Mouse (Mus musculus) liver, adult 2 months (tissue): ENCODE results near the gene Pten. TPM values are rescaled to one million over a fixed set of nuclear protein-coding genes. Genes with fewer than 3 reads are reported as not detected.

ENCODE experiments used
- DNase-seq: peaks from one replicate; pipeline ENCODE4 v3.0.0-alpha.2; 2011; ENCODE audit warnings: low read depth, low spot score; ENCODE audit errors: extremely low read depth
- H3K27ac ChIP-seq: fragments of 200-500 bp; replicated peaks from 2 replicates; pipeline ENCODE4 v1.5.1; 2012; ENCODE audit warnings: low read depth, mild to moderate bottlenecking, control low read depth, inconsistent platforms, low read length; ENCODE audit not compliant: insufficient read depth
- H3K27me3 ChIP-seq: fragments of 200-500 bp; 2 replicates; pipeline ENCODE4 v1.6.1; 2012; ENCODE audit warnings: mild to moderate bottlenecking, moderate library complexity, low read length, inconsistent platforms; ENCODE audit not compliant: control insufficient read depth, insufficient read depth
- H3K36me3 ChIP-seq: fragments of 200-500 bp; 2 replicates; pipeline ENCODE4 v1.6.1; 2012; ENCODE audit warnings: low read length, inconsistent platforms; ENCODE audit not compliant: control insufficient read depth, insufficient read depth
- H3K4me1 ChIP-seq: fragments of 200-500 bp; 2 replicates; pipeline ENCODE4 v1.6.1; 2011; ENCODE audit warnings: low read length; ENCODE audit not compliant: control insufficient read depth, insufficient read depth
- H3K4me3 ChIP-seq: fragments of 200-500 bp; 2 replicates; pipeline ENCODE4 v1.5.1; 2011; ENCODE audit warnings: low read depth, mild to moderate bottlenecking, control low read depth, low read length, moderate library complexity; ENCODE audit not compliant: insufficient read depth
- H3K79me2 ChIP-seq: fragments of 200-500 bp; 2 replicates; pipeline ENCODE4 v1.6.1; 2012; ENCODE audit warnings: inconsistent platforms, mild to moderate bottlenecking, low read length, moderate library complexity; ENCODE audit not compliant: control insufficient read depth, insufficient read depth
- H3K9ac ChIP-seq: fragments of 200-500 bp; 2 replicates; pipeline ENCODE4 v1.6.1; 2012; ENCODE audit warnings: low read depth, mild to moderate bottlenecking, control low read depth, inconsistent platforms, low read length
- CTCF ChIP-seq: fragments of 200-500 bp; IDR thresholded peaks from 2 replicates; pipeline ENCODE4 v1.5.1; 2011; ENCODE audit warnings: low read depth, low read length, control low read depth
- POLR2A ChIP-seq: fragments of 200-500 bp; IDR thresholded peaks from 2 replicates; pipeline ENCODE4 v1.6.1; 2011; ENCODE audit warnings: low read length, control low read depth; ENCODE audit not compliant: insufficient read depth; ENCODE audit errors: extremely low read depth
- WGBS: fragments of 180-500 bp; shearing (Covaris S2); methylation state at CpG from one replicate; pipeline ENCODE4 v1.1.7; 2018; 5-methylcytosine and 5-hydroxymethylcytosine counted together
- polyA plus RNA-seq: library from polyadenylated mRNA; depleted of rRNA; stranded (reverse); fragments of >200 nt; gene quantifications from 2 replicates; pipeline ENCODE4 v1.2.3, GENCODE M21; 2012
- total RNA-seq: library from RNA; depleted of rRNA; stranded (reverse); fragments of >200 nt; gene quantifications from 2 replicates; pipeline ENCODE4 v1.2.3, GENCODE M21; 2014

Pten gene
- total and polyA plus RNA-seq, 2 experiments = 12.9 to 78.4 TPM

- Histone ChIP-seq H3K9ac (no peak overlapping the region), H3K27ac (no peak overlapping the region), H3K79me2 (no peaks in the 10 kb centered on the region), H3K36me3 (no peaks in the 10 kb centered on the region), H3K4me3 (no peak overlapping the region), H3K27me3 (no peaks in the 10 kb centered on the region), H3K4me1 (peaks cover 1% of the 10 kb centered on the region; the same call in 1 of the 2 replicates)
- WGBS = 91% methylated on average over 6 of the region's 6 CpGs
- TF ChIP-seq POLR2A (no peak), CTCF (no peak)
- DNase-seq = no peak
Observed at GRCm38 (mm10) chr19:32752357-32752756, 4.9 kb upstream of the Pten start.

GRCm38 (mm10) chr19:32753386-32753785, 3.9 kb upstream of the Pten start:
- Histone ChIP-seq H3K27ac (no peak overlapping the region), H3K27me3 (no peaks in the 10 kb centered on the region), H3K4me3 (no peak overlapping the region), H3K4me1 (peaks cover 1% of the 10 kb centered on the region; the same call in 1 of the 2 replicates), H3K36me3 (no peaks in the 10 kb centered on the region), H3K79me2 (peaks cover 9% of the 10 kb centered on the region), H3K9ac (no peak overlapping the region)
- TF ChIP-seq POLR2A (no peak), CTCF (no peak)
- WGBS = 94% methylated on average over 3 of the region's 3 CpGs
- no peak for DNase-seq

- Histone ChIP-seq H3K27me3 (no peaks in the 10 kb centered on the region), H3K9ac (no peak overlapping the region), H3K36me3 (no peaks in the 10 kb centered on the region), H3K79me2 (peaks cover 14% of the 10 kb centered on the region), H3K4me1 (peaks cover 1% of the 10 kb centered on the region; the same call in 1 of the 2 replicates), H3K27ac (no peak overlapping the region), H3K4me3 (no peak overlapping the region)
- DNase-seq = no peak
- 73% methylated on average over 15 of the region's 15 CpGs for WGBS
- TF ChIP-seq CTCF (no peak), POLR2A (no peak)
Observed at GRCm38 (mm10) chr19:32754188-32755000, 2.9 kb upstream of the Pten start.

GRCm38 (mm10) chr19:32755104-32755791, 2.0 kb upstream of the Pten start:
- WGBS = 5% methylated on average over 12 of the region's 12 CpGs

GRCm38 (mm10) chr19:32755792-32756635, 1.3 kb upstream of the Pten start:
- H3K4me1 ChIP-seq = peaks cover 5% of the 10 kb centered on the region
- H3K4me3 ChIP-seq = peak overlapping the region; percentile 77
- no peaks in the 10 kb centered on the region for H3K27me3 ChIP-seq
- peak overlapping the region; percentile 99 for H3K27ac ChIP-seq
- DNase-seq = peak; percentile 100
- peaks cover 18% of the 10 kb centered on the region for H3K79me2 ChIP-seq
- H3K36me3 ChIP-seq = no peaks in the 10 kb centered on the region
- TF ChIP-seq POLR2A (peak; percentile 85), CTCF (peak; percentile 46; the same call in 1 of the 2 replicates)
- H3K9ac ChIP-seq = peak overlapping the region; percentile 96
- WGBS = under 1% methylated on average over 53 of the region's 53 CpGs

More at GRCm38 (mm10) chr19:32755104-32755791, 2.0 kb upstream of the Pten start:
- peak; percentile 44 for DNase-seq
- Histone ChIP-seq H3K27me3 (no peaks in the 10 kb centered on the region), H3K4me1 (peaks cover 1% of the 10 kb centered on the region; the same call in 1 of the 2 replicates), H3K79me2 (peaks cover 14% of the 10 kb centered on the region), H3K36me3 (no peaks in the 10 kb centered on the region), H3K4me3 (peak overlapping the region; percentile 77; the same call in 1 of the 2 replicates), H3K9ac (peak overlapping the region; percentile 58), H3K27ac (peak overlapping the region; percentile 71)
- TF ChIP-seq POLR2A = no peak
- no peak for TF ChIP-seq CTCF
